Mouse (Mus musculus): ENCODE results near the gene Ica1. TPM values are rescaled to one million over a fixed set of nuclear protein-coding genes. Genes with fewer than 3 reads are reported as not detected.

The Ica1 gene
- 4.1 and 4.9 TPM in 2 replicates for polyA plus RNA-seq (2012; rRNA removed; ENCODE audit: low replicate concordance)

GRCm38 (mm10) chr6:8778296-8778649 is at the start of gene Ica1:
TSS of gene Ica1 (minus strand) at chr6:8778488.

Other genes with a start within 250 kb of the Ica1 start
- 0.13 and 0.17 TPM in 2 replicates for gene Nxph1, start 169.9 kb upstream of the Ica1 start, polyA plus RNA-seq (2012; rRNA removed; ENCODE audit: low replicate concordance)

Data from subcutaneous adipose tissue, adult 2 months (tissue).